Mouse (Mus musculus) Muller cell, postnatal 12 days (primary cell): ENCODE data around the gene Rhox3a.
"Not testable (repeated sequence)": the region's sequence is repeated elsewhere in the genome, so short reads cannot be mapped to it uniquely, and the experiment has no call there.

Experiments used
- DNase-seq: peaks from one replicate; pipeline ENCODE4 v3.0.0-alpha.2; 2015; ENCODE audit errors: inconsistent ontology term

Rhox3a gene

GRCm38 (mm10) chrX:37249619-37250018, at the start of gene Rhox3a:
Gene Rhox3a, plus strand, starts transcription at chrX:37249919.
- DNase-seq, result not testable (repeated sequence)

GRCm38 (mm10) chrX:37210941-37211340, 38.8 kb upstream of the Rhox3a start, which contains the start of gene Gm9:
Gene Gm9, minus strand, starts transcription at chrX:37211041.
- no peak for DNase-seq

- not testable (repeated sequence) for DNase-seq
Observed at GRCm38 (mm10) chrX:37222158-37222557, 27.6 kb upstream of the Rhox3a start, which contains the start of gene Rhox1. Gene Rhox1, minus strand, starts transcription at chrX:37222258.

GRCm38 (mm10) chrX:37244676-37245075, 5.0 kb upstream of the Rhox3a start, which contains the start of gene Rhox2a:
Gene Rhox2a, plus strand, starts transcription at chrX:37244976.
- not testable (repeated sequence) for DNase-seq

- not testable (repeated sequence) for DNase-seq
Observed at GRCm38 (mm10) chrX:37265038-37265437, 15.3 kb downstream of the Rhox3a start, which contains the start of gene Rhox4a. Gene Rhox4a, plus strand, starts transcription at chrX:37265338.
